Mouse (Mus musculus): ENCODE measurements around the gene 2510039O18Rik.

Gene 2510039O18Rik

GRCm38 (mm10) chr4:147937486-147937885 lies 3.2 kb upstream of the 2510039O18Rik start:
- DNase-seq: no peak

DNA sequence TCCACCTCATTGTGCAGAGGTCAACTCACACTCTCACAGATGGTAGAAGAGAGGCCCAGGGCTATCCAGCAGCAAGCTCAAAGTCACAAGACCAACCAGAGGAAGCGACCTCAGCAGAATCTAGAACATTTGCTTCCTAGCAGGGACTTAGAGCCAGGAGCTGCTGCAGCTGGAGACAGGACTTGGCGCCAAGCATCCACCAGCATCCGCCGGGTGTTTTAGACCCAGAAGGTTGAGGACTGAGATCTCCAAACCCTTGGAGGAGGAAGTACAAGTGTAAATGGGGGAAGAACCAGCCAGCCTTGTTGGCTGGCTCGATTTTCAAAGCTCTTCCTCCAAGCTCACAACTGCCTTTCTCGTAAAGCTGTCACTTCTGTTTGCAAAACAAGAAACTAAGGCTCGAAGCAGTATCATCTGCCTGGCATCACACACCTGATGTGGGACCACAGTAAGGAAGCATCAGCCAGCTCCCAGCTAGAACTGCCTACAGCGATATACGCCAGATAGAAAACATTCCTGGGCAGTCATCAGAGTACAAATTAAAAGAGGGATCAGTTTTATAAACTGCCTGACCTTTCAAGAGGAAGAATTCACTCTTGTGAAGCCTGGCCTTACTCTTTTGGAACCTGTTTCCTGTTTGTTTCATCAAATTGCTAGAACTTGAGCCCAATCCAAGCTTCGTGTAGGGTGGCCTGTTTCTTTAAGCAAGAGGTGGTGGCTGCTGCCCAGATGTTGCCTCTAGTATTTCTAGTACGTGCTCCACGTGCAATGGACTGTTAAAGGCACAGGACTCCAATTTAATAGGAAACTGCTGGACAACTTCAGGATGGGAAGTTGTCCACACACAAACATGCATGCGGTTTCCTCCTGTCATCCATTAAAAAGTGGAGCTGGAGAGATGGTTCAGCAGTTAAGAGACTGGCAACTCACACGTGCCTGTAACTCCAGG lies 2.3 kb upstream of the 2510039O18Rik start:
- DNase-seq: no peak

GRCm38 (mm10) chr4:147940111-147940510 lies 584 bp upstream of the 2510039O18Rik start:
- no peak for DNase-seq

GRCm38 (mm10) chr4:147941045-147942020 lies 638 bp downstream of the 2510039O18Rik start:
- peak; percentile 70 for DNase-seq

GRCm38 (mm10) chr4:147943005-147943404 lies 2.3 kb downstream of the 2510039O18Rik start:
- no peak for DNase-seq

DNA sequence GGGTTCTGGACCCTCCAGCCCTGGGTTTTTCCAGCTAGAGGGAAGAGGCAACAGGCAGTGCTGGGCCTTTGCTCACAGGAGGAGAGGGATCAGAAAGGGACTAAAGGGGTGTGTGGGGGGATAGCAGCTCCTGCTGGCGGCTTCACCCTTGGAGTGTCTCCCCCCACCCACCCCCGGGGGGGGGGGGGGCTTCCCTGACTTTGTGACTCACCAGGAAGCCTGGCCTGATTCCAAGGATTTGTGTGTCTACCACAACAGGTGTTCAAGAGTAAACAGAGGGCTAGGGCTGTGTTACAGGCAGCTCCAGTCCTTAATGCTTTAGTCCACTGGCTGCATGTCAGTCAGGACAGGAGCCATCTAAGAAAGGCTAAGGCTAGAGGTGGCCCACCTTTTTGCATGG lies 6.8 kb downstream of the 2510039O18Rik start:
- no peak for DNase-seq

GRCm38 (mm10) chr4:147953590-147953989 lies 12.9 kb downstream of the 2510039O18Rik start:
- DNase-seq: peak; percentile 49

GRCm38 (mm10) chr4:147957141-147957540 lies 16.4 kb downstream of the 2510039O18Rik start:
- DNase-seq: peak; percentile 48

- DNase-seq: peak; percentile 82
Measured at GRCm38 (mm10) chr4:147959881-147960831, 19.5 kb downstream of the 2510039O18Rik start.

DNA sequence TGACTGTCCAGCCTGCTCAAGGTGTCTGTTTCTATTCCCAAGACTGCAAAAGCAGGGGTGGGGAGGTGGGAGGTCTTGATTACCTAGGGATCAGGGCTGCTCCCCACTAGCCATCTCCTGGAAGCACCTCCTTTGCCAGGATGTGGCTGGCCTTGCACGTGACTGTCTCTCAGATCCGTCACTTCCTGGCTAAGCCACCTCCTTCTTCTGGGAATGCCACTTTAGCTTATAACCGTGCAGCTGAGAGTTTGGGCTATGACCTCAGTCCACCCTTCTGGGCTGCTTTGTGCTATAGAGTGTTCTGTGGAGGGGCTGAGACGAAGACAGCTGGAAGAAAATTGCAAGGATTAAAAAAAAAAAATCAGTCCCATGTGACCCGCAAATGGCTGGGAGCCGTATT lies 22.1 kb downstream of the 2510039O18Rik start:
- DNase-seq: no peak

GRCm38 (mm10) chr4:147963623-147964022 lies 22.9 kb downstream of the 2510039O18Rik start:
- no peak for DNase-seq

- DNase-seq: no peak
Measured at GRCm38 (mm10) chr4:147965712-147966111, 25.0 kb downstream of the 2510039O18Rik start.

GRCm38 (mm10) chr4:147968816-147969215 lies 28.1 kb downstream of the 2510039O18Rik start:
- no peak for DNase-seq

GRCm38 (mm10) chr4:147969337-147969736 lies 28.6 kb downstream of the 2510039O18Rik start:
- DNase-seq: no peak

DNA sequence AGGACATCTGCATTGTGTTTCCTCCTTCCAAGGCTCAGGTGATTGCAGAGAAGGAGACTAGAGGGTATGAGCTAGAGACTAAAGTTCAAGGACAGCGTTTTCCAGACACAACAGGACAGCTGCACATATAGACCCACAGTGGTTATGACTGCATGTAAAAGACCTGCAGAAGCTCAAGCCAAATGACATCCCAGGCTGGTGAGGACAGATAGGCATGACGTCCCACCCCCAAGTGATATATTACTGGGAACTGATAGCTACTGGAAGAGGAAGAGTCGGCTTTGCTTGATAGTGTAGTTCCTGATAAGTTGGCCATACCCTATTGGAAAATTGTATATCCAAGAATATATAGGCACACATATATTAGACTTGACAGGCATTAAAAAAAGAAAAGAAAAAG lies 35.5 kb downstream of the 2510039O18Rik start:
- no peak for DNase-seq

- DNase-seq: no peak
Measured at GRCm38 (mm10) chr4:147977726-147978125, 37.0 kb downstream of the 2510039O18Rik start.

GRCm38 (mm10) chr4:147978391-147978790 lies 37.7 kb downstream of the 2510039O18Rik start:
- no peak for DNase-seq

- no peak for DNase-seq
Measured at GRCm38 (mm10) chr4:147979441-147979860, 38.8 kb downstream of the 2510039O18Rik start.

- DNase-seq: peak; percentile 43
Measured at GRCm38 (mm10) chr4:147985205-147986132, 44.8 kb downstream of the 2510039O18Rik start, which contains the start of gene Nppb. Gene Nppb, plus strand, starts transcription at chr4:147985788.

GRCm38 (mm10) chr4:147993571-147994095 lies 52.9 kb downstream of the 2510039O18Rik start:
- DNase-seq: no peak

All from thymus, postnatal 4 days (tissue).